Mouse (Mus musculus) bone marrow macrophage, adult 2 months (primary cell): ENCODE data around the gene Wscd1. TPM values are rescaled to one million over a fixed set of nuclear protein-coding genes. Genes with fewer than 3 reads are reported as not detected.

ENCODE experiments used
- H3K27ac ChIP-seq: 2 replicates; pipeline ENCODE4 v1.5.1; 2012; ENCODE audit warnings: low read depth, low read length; ENCODE audit not compliant: insufficient read depth
- H3K4me1 ChIP-seq: 2 replicates; pipeline ENCODE4 v1.6.1; 2012; ENCODE audit warnings: low read length; ENCODE audit not compliant: control insufficient read depth, insufficient read depth
- H3K4me3 ChIP-seq: 2 replicates; pipeline ENCODE4 v1.5.1; 2012; ENCODE audit warnings: mild to moderate bottlenecking, low read length, moderate library complexity; ENCODE audit not compliant: insufficient read depth
- CTCF ChIP-seq: IDR thresholded peaks from 2 replicates; pipeline ENCODE4 v1.5.1; 2012; ENCODE audit warnings: low read depth, mild to moderate bottlenecking, low read length, moderate library complexity
- POLR2A ChIP-seq: IDR thresholded peaks from 2 replicates; pipeline ENCODE4 v1.6.1; 2012; ENCODE audit warnings: mild to moderate bottlenecking, low read depth, low read length, borderline replicate concordance
- polyA plus RNA-seq: library from polyadenylated mRNA; stranded (reverse); fragments of >200 nt; gene quantifications from 2 replicates; pipeline ENCODE4 v1.2.4, GENCODE M21; 2012; ENCODE audit not compliant: missing spikeins, insufficient read depth, insufficient read length

The Wscd1 gene
- polyA plus RNA-seq, 1 experiment, result not detected

- TF ChIP-seq CTCF, result no peak
- no peak for TF ChIP-seq POLR2A
- no peak overlapping the region for H3K4me3 ChIP-seq
- no peak overlapping the region for H3K27ac ChIP-seq
- H3K4me1 ChIP-seq, result no peaks in the 10 kb centered on the region
Observed at GRCm38 (mm10) chr11:71767726-71768125, 18.0 kb downstream of the Wscd1 start.

- no peak overlapping the region for H3K4me3 ChIP-seq
- no peak overlapping the region for H3K27ac ChIP-seq
- no peaks in the 10 kb centered on the region for H3K4me1 ChIP-seq
- TF ChIP-seq POLR2A (no peak), CTCF (no peak)
Observed at GRCm38 (mm10) chr11:71769744-71770143, 20.0 kb downstream of the Wscd1 start.

GRCm38 (mm10) chr11:71770479-71770878 is 20.8 kb downstream of the Wscd1 start:
- Histone ChIP-seq H3K4me1 (no peaks in the 10 kb centered on the region), H3K27ac (no peak overlapping the region), H3K4me3 (no peak overlapping the region)
- TF ChIP-seq POLR2A, result no peak

GRCm38 (mm10) chr11:71771074-71771473 is 21.4 kb downstream of the Wscd1 start:
- no peak for TF ChIP-seq CTCF
- TF ChIP-seq POLR2A, result no peak
- H3K27ac ChIP-seq, result no peak overlapping the region
- H3K4me1 ChIP-seq, result no peaks in the 10 kb centered on the region
- H3K4me3 ChIP-seq, result no peak overlapping the region

- Histone ChIP-seq H3K4me3 (no peak overlapping the region), H3K27ac (no peak overlapping the region), H3K4me1 (no peaks in the 10 kb centered on the region)
- no peak for TF ChIP-seq CTCF
- TF ChIP-seq POLR2A, result no peak
Observed at GRCm38 (mm10) chr11:71772056-71772455, 22.3 kb downstream of the Wscd1 start.

GRCm38 (mm10) chr11:71772802-71773201 is 23.1 kb downstream of the Wscd1 start:
- Histone ChIP-seq H3K4me3 (no peak overlapping the region), H3K4me1 (no peaks in the 10 kb centered on the region), H3K27ac (no peak overlapping the region)
- TF ChIP-seq POLR2A (no peak), CTCF (no peak)

GRCm38 (mm10) chr11:71773986-71774767 is 24.5 kb downstream of the Wscd1 start:
- no peak overlapping the region for H3K4me3 ChIP-seq
- no peak overlapping the region for H3K27ac ChIP-seq
- TF ChIP-seq CTCF, result no peak

GRCm38 (mm10) chr11:71775056-71775455 is 25.3 kb downstream of the Wscd1 start:
- Histone ChIP-seq H3K4me1 (no peaks in the 10 kb centered on the region), H3K4me3 (no peak overlapping the region), H3K27ac (no peak overlapping the region)
- no peak for TF ChIP-seq CTCF

More at GRCm38 (mm10) chr11:71773986-71774767, 24.5 kb downstream of the Wscd1 start:
- H3K4me1 ChIP-seq, result no peaks in the 10 kb centered on the region

- no peak overlapping the region for H3K27ac ChIP-seq
- no peak overlapping the region for H3K4me3 ChIP-seq
- no peak for TF ChIP-seq CTCF
- TF ChIP-seq POLR2A, result no peak
- no peaks in the 10 kb centered on the region for H3K4me1 ChIP-seq
Observed at GRCm38 (mm10) chr11:71779642-71780041, 29.9 kb downstream of the Wscd1 start.

GRCm38 (mm10) chr11:71781737-71782354 is 32.1 kb downstream of the Wscd1 start:
- TF ChIP-seq POLR2A (no peak), CTCF (no peak)
- Histone ChIP-seq H3K4me3 (no peak overlapping the region), H3K4me1 (no peaks in the 10 kb centered on the region), H3K27ac (no peak overlapping the region)

GRCm38 (mm10) chr11:71785499-71785898 is 35.8 kb downstream of the Wscd1 start:
- Histone ChIP-seq H3K4me3 (no peak overlapping the region), H3K27ac (no peak overlapping the region), H3K4me1 (no peaks in the 10 kb centered on the region)
- TF ChIP-seq POLR2A (no peak), CTCF (no peak)
